Mouse (Mus musculus) liver, postnatal 0 days (tissue): ENCODE data around the gene Sos2. TPM values are rescaled to one million over a fixed set of nuclear protein-coding genes. Genes with fewer than 3 reads are reported as not detected.

Experiments used
- ATAC-seq: fragments of 200-750 bp; cut with Nextera tagmentation; 2 replicates; pipeline ENCODE4 v1.8.0; 2017; ENCODE audit warnings: mild to moderate bottlenecking, moderate library complexity
- DNase-seq: peaks from one replicate; pipeline ENCODE4 v3.0.0-alpha.2; 2016
- H3K27ac ChIP-seq: fragments of 300-500 bp; sonication (generic); 2 replicates; pipeline ENCODE4 v1.5.1; 2014; ENCODE audit warnings: antibody characterized with exemption, moderate library complexity, mild to moderate bottlenecking, low read depth
- H3K27me3 ChIP-seq: fragments of 300-500 bp; sonication (generic); 2 replicates; pipeline ENCODE4 v1.6.1; 2014; ENCODE audit warnings: low read length, control low read depth, mixed read lengths; ENCODE audit not compliant: insufficient read depth
- H3K36me3 ChIP-seq: fragments of 300-500 bp; sonication (generic); replicated peaks from 2 replicates; pipeline ENCODE4 v1.6.1; 2014; ENCODE audit warnings: mild to moderate bottlenecking, control low read depth, low read length, moderate library complexity, mixed read lengths; ENCODE audit not compliant: insufficient read depth
- H3K4me1 ChIP-seq: fragments of 300-500 bp; sonication (generic); 2 replicates; pipeline ENCODE4 v1.6.1; 2014; ENCODE audit warnings: antibody characterized with exemption, mild to moderate bottlenecking, control low read depth; ENCODE audit not compliant: insufficient read depth
- H3K4me2 ChIP-seq: fragments of 300-500 bp; sonication (generic); 2 replicates; pipeline ENCODE4 v1.6.1; 2014; ENCODE audit warnings: low read depth, mild to moderate bottlenecking, low read length, moderate library complexity, mixed read lengths
- H3K4me3 ChIP-seq: fragments of 300-500 bp; sonication (generic); 2 replicates; pipeline ENCODE4 v1.5.1; 2014; ENCODE audit warnings: low read depth, low read length
- H3K9ac ChIP-seq: fragments of 300-500 bp; sonication (generic); replicated peaks from 2 replicates; pipeline ENCODE4 v1.6.1; 2014; ENCODE audit warnings: mild to moderate bottlenecking, moderate library complexity
- H3K9me3 ChIP-seq: fragments of 300-500 bp; sonication (generic); 2 replicates; pipeline ENCODE4 v1.6.1; 2016; ENCODE audit warnings: mild to moderate bottlenecking, control low read depth, low read length, mixed read lengths
- CTCF ChIP-seq: sonication (generic); IDR thresholded peaks from 2 replicates; pipeline ENCODE4 v1.5.1; 2016; ENCODE audit warnings: antibody characterized with exemption, low read depth
- EP300 ChIP-seq: IDR thresholded peaks from 2 replicates; pipeline ENCODE4 v1.6.1; 2016; ENCODE audit warnings: antibody characterized with exemption, low read depth, mild to moderate bottlenecking
- WGBS: fragments of 180-500 bp; shearing (Covaris S2); extraction: QIAGEN DNeasy Blood & Tissue Kit; methylation state at CpG from one replicate; pipeline ENCODE4 v1.1.7; 2014; ENCODE audit not compliant: insufficient replicate concordance; 5-methylcytosine and 5-hydroxymethylcytosine counted together
- polyA plus RNA-seq: library from polyadenylated mRNA; unstranded; fragments of >200 nt; fragmentation: Nextera tagmentation; extraction: Ambion mirVana; gene quantifications from 2 replicates; pipeline ENCODE4 v1.2.1, GENCODE M21; 2015

The Sos2 gene
- polyA plus RNA-seq, 1 experiment from 2014 or later, result 3.5 TPM

- no peak for TF ChIP-seq EP300
- TF ChIP-seq CTCF, result no peak
- H3K27me3 ChIP-seq, result no peaks in the 10 kb centered on the region
- H3K9ac ChIP-seq, result 0 out of 2 replicates have a peak overlapping the region, but pooled peaks have one; percentile 5
- no peak overlapping the region for H3K4me2 ChIP-seq
- ATAC-seq, result peak; percentile 85
- no peak for DNase-seq
- H3K36me3 ChIP-seq, result no peaks in the 10 kb centered on the region
- H3K4me3 ChIP-seq, result no peak overlapping the region
- peaks cover 3% of the 10 kb centered on the region; the same call in 1 of the 2 replicates for H3K4me1 ChIP-seq
- 58% methylated on average over 6 of the region's 6 CpGs for WGBS
- no peaks in the 10 kb centered on the region for H3K9me3 ChIP-seq
- peak overlapping the region; percentile 80 for H3K27ac ChIP-seq
These were observed 125.3 kb downstream of the Sos2 start for GRCm38 (mm10) chr12:69556221-69556861.

- no peak for ATAC-seq
- Histone ChIP-seq H3K9me3 (no peaks in the 10 kb centered on the region), H3K27ac (peak overlapping the region; percentile 39; the same call in 1 of the 2 replicates)
These were observed 136.0 kb downstream of the Sos2 start for GRCm38 (mm10) chr12:69545456-69546178.

GRCm38 (mm10) chr12:69544994-69545393, 136.7 kb downstream of the Sos2 start:
- 85% methylated on average over 6 of the region's 6 CpGs for WGBS
- H3K27ac ChIP-seq, result peak overlapping the region; percentile 39; the same call in 1 of the 2 replicates

More at GRCm38 (mm10) chr12:69545456-69546178, 136.0 kb downstream of the Sos2 start:
- Histone ChIP-seq H3K4me1 (peaks cover 8% of the 10 kb centered on the region), H3K36me3 (no peaks in the 10 kb centered on the region), H3K27me3 (no peaks in the 10 kb centered on the region), H3K9ac (no peak overlapping the region), H3K4me3 (no peak overlapping the region), H3K4me2 (no peak overlapping the region)
- no peak for DNase-seq
- TF ChIP-seq CTCF (no peak), EP300 (no peak)
- WGBS, result 65% methylated on average over 13 of the region's 13 CpGs

GRCm38 (mm10) chr12:69544562-69544961, 137.1 kb downstream of the Sos2 start:
- TF ChIP-seq CTCF (no peak), EP300 (no peak)
- 40% methylated on average over 2 of the region's 2 CpGs for WGBS

More at GRCm38 (mm10) chr12:69544994-69545393, 136.7 kb downstream of the Sos2 start:
- Histone ChIP-seq H3K9me3 (no peaks in the 10 kb centered on the region), H3K9ac (no peak overlapping the region), H3K27me3 (no peaks in the 10 kb centered on the region), H3K36me3 (no peaks in the 10 kb centered on the region), H3K4me1 (peaks cover 13% of the 10 kb centered on the region), H3K4me2 (no peak overlapping the region), H3K4me3 (no peak overlapping the region)
- DNase-seq (no peak), ATAC-seq (no peak)
- no peak for TF ChIP-seq EP300
- TF ChIP-seq CTCF, result no peak

GRCm38 (mm10) chr12:69542376-69542775, 139.3 kb downstream of the Sos2 start:
- WGBS, result 89% methylated on average over 8 of the region's 8 CpGs
- no peak for ATAC-seq

More at GRCm38 (mm10) chr12:69544562-69544961, 137.1 kb downstream of the Sos2 start:
- no peak for ATAC-seq
- Histone ChIP-seq H3K27ac (no peak overlapping the region), H3K4me2 (no peak overlapping the region), H3K4me1 (peaks cover 16% of the 10 kb centered on the region), H3K36me3 (no peaks in the 10 kb centered on the region), H3K9ac (no peak overlapping the region), H3K27me3 (no peaks in the 10 kb centered on the region), H3K4me3 (no peak overlapping the region), H3K9me3 (no peaks in the 10 kb centered on the region)
- DNase-seq, result no peak

GRCm38 (mm10) chr12:69541663-69542062, 140.0 kb downstream of the Sos2 start:
- H3K9me3 ChIP-seq, result no peaks in the 10 kb centered on the region
- DNase-seq (no peak), ATAC-seq (no peak)
- WGBS, result 37% methylated on average over 8 of the region's 8 CpGs
- H3K27ac ChIP-seq, result peak overlapping the region; percentile 25
- H3K9ac ChIP-seq, result no peak overlapping the region
- H3K36me3 ChIP-seq, result no peaks in the 10 kb centered on the region
- H3K27me3 ChIP-seq, result no peaks in the 10 kb centered on the region
- H3K4me3 ChIP-seq, result no peak overlapping the region
- peak overlapping the region; percentile 33 for H3K4me2 ChIP-seq
- TF ChIP-seq CTCF, result no peak
- TF ChIP-seq EP300, result no peak
- peaks cover 41% of the 10 kb centered on the region for H3K4me1 ChIP-seq

More at GRCm38 (mm10) chr12:69542376-69542775, 139.3 kb downstream of the Sos2 start:
- no peaks in the 10 kb centered on the region for H3K27me3 ChIP-seq
- no peak for TF ChIP-seq EP300
- TF ChIP-seq CTCF, result no peak
- no peak overlapping the region for H3K4me2 ChIP-seq
- H3K27ac ChIP-seq, result no peak overlapping the region
- no peak overlapping the region for H3K9ac ChIP-seq
- H3K4me1 ChIP-seq, result peaks cover 34% of the 10 kb centered on the region
- no peaks in the 10 kb centered on the region for H3K36me3 ChIP-seq
- H3K4me3 ChIP-seq, result no peak overlapping the region
- H3K9me3 ChIP-seq, result no peaks in the 10 kb centered on the region
- DNase-seq, result no peak
